Mouse (Mus musculus): ENCODE data around the gene Tbc1d2.

Gene Tbc1d2

GRCm38 (mm10) chr4:46555762-46556161 lies 94.2 kb downstream of the Tbc1d2 start:
- no peak for DNase-seq (ENCODE audit: low spot score)
